Mouse (Mus musculus): ENCODE results near the gene Adap2.

Adap2 gene

GRCm38 (mm10) chr11:80196351-80196750, 42.4 kb downstream of the Adap2 start:
- peak; percentile 36 for DNase-seq (ENCODE audit: low read depth, low spot score)

GRCm38 (mm10) chr11:80199316-80199715, 45.4 kb downstream of the Adap2 start:
- no peak for DNase-seq (ENCODE audit: low read depth, low spot score)

DNA sequence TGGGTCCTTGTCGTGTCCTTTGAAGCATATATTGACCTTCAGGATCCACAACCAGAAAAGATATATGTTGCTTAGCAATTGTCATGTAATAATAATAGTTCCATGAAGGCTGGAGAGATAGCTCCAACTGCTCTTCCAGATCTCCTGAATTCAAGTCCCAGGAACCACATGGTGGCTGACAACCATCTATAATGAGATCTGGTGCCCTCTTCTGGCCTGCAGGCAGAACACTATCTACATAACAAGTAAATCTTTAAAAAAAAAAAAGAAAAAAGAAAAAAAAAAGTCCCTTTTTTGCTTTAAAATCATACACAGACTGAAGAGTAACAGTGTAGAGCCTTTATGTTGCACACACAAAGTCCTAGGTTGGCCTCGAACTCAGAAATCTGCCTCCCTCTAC, 45.9 kb downstream of the Adap2 start:
- peak; percentile 64 for DNase-seq (ENCODE audit: low read depth, low spot score)

- peak; percentile 77 for DNase-seq (ENCODE audit: low read depth, low spot score)
Observed at GRCm38 (mm10) chr11:80200326-80200725, 46.4 kb downstream of the Adap2 start.

- DNase-seq (ENCODE audit: low read depth, low spot score) = no peak
Observed at GRCm38 (mm10) chr11:80202296-80202695, 48.4 kb downstream of the Adap2 start.

GRCm38 (mm10) chr11:80204037-80204436, 50.1 kb downstream of the Adap2 start:
- no peak for DNase-seq (ENCODE audit: low read depth, low spot score)

GRCm38 (mm10) chr11:80204941-80205340, 51.0 kb downstream of the Adap2 start:
- DNase-seq (ENCODE audit: low read depth, low spot score) = no peak

DNA sequence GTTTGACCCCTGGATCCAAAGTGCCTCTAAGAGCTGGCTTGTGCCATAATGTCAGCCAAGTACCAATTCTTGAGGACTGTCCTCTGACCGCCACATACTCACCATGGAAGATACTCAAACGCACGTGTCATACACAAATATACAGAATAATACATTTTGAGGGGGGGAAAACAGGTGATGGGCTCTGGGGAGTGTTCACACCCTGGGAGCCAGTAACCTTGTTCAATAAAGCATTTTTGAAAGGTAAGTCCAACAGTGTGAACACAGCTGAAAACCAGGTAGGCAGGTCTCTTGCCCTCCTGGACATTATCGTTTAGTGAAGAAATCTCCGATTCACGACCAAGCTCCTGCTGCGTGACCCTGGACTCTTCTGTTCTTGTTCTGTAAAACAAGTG, 54.6 kb downstream of the Adap2 start:
- DNase-seq (ENCODE audit: low read depth, low spot score) = no peak

DNA sequence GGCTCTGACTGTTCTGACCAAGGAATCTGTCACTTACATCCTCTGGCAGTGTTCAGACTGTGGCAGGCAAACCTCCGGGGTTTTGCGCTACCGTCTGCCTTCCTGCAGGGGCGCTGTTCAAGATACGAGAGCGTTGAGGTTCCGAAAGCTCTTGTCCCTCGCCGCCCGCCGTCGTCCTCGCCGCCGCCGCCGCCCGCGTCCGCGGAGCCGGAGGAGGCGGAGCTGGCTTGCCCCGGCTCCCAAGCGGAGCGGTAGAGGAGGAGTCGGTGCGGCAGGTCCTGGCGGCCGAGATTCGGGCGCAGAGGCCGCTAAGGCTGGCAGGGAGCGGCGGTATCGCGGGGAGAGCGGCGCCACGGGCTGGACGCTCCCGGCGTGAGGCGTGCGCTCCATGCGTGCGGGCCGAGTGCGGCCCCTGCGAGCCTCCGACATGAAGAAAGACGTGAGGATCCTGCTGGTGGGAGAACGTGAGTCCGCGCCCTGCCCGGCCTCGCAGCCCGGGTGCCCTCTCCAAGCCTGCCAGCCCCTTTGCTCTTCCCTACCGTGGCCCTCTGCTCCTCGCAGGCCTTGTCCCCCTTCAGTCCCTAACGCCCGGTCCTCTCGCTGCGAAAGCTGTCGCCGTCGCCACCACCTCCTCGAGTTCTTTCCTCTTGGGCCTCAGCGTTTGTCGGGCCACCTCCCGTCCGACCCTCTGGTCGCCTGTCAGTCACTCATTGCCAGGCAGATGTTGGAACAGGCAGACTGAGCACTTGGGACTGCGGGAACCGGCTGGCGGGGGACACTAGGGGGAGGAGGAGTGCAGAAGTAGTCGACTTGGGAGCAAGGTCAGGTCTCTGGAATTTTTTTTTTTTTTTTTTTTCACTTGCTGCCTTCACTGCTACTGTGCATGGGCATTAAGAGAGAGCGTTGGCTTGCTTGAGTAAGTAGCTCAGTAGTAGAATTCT, 55.2 kb downstream of the Adap2 start, which contains the start of gene Rhot1:
Gene Rhot1, plus strand, starts transcription at position 160 of the 941 bp plus-strand sequence.
- DNase-seq (ENCODE audit: low read depth, low spot score) = peak; percentile 98

DNA sequence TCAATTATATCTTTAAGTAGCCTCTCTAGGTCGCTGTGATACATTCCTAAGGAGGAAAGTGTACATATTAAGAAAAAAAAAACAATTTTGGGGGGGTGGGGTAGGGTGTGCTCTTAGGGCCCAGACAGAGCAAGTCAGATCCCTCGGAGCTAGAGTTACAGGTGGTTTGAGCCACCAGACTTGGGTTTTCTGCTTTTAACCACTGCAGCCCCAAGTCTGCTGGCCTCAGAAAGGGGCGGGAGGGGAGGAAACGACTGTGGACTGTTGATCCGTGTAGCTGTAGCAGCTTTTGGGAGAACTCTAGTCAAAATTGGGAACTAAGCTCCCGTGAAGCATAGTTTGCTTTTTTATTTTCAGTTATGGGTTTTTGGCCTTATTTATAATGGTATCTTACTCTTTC, 56.4 kb downstream of the Adap2 start:
- no peak for DNase-seq (ENCODE audit: low read depth, low spot score)

GRCm38 (mm10) chr11:80212282-80212681, 58.4 kb downstream of the Adap2 start:
- no peak for DNase-seq (ENCODE audit: low read depth, low spot score)

DNA sequence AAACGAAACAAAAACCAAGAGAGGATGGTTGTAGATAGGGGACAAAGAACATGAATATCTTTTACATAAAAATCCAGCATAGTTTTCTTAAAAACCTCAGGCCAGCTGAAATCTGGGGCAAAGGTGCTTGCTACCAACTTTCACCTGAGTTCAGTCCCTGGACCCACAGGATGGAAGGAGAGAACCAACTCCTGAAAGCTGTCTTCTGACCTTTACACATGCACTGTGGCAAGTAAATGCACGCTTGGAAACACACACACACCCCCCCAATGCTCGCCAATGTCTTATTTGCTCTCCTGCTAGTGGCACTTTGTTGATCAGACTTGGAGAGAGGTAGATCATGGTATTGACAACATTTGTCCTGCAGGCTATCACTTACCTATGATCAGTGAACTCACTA, 61.4 kb downstream of the Adap2 start:
- no peak for DNase-seq (ENCODE audit: low read depth, low spot score)

DNA sequence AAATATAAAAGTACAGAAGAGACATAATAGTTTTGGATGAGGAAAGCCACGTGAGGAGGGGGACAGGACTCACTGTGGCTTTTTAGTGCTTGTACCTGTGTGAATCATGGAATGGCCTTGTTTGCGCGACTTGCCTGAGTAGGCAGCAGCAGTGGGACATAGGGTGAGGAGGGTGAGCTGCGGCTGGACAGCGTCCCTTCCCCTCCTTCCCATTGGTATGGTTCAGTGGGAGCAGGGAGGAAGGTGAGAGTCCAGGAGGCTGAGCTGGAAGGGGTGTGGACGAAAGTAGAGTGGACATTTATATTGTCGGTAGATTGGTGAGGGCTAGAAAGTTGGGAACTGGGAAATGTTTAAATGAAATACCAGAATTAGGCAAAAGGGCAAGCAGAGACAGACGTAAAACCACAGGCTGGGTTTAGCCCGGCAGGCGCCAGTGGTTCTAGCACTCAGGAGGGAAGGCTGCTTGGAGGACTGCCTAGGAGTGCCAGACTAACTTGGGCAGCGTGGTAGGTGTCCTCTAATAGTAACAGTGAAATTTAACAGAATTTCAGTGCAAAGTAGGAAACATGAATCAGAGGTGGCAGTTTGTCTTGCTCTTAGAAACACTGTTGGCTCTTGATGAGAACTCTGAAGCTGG, 64.9 kb downstream of the Adap2 start:
- no peak for DNase-seq (ENCODE audit: low read depth, low spot score)

Measured in R1 (cell line).